Mouse (Mus musculus) forebrain, embryonic 14.5 days (tissue): ENCODE data around the gene Atp6v1a. TPM values are rescaled to one million over a fixed set of nuclear protein-coding genes. Genes with fewer than 3 reads are reported as not detected.

Source experiments
- ATAC-seq: fragments of 200-750 bp; cut with Nextera tagmentation; 2 replicates; pipeline ENCODE4 v1.8.0; 2017; ENCODE audit warnings: mild to moderate bottlenecking, moderate library complexity
- DNase-seq: peaks from one replicate; pipeline ENCODE4 v3.0.0-alpha.2; 2015; ENCODE audit warnings: low spot score
- H3K27ac ChIP-seq: fragments of 300-500 bp; sonication (generic); 2 replicates; pipeline ENCODE4 v1.5.1; 2014; ENCODE audit warnings: low read depth, mild to moderate bottlenecking, control low read depth, low read length, moderate library complexity
- H3K27me3 ChIP-seq: fragments of 300-500 bp; sonication (generic); replicated peaks from 2 replicates; pipeline ENCODE4 v1.6.1; 2014; ENCODE audit warnings: low read length, control low read depth, mixed read lengths; ENCODE audit not compliant: control insufficient read depth, insufficient read depth
- H3K36me3 ChIP-seq: fragments of 300-500 bp; sonication (generic); 2 replicates; pipeline ENCODE4 v1.6.1; 2014; ENCODE audit warnings: low read length, control low read depth; ENCODE audit not compliant: control insufficient read depth, insufficient read depth
- H3K4me1 ChIP-seq: fragments of 300-500 bp; sonication (generic); 2 replicates; pipeline ENCODE4 v1.6.1; 2014; ENCODE audit warnings: antibody characterized with exemption, low read length, control low read depth; ENCODE audit not compliant: control insufficient read depth, insufficient read depth
- H3K4me2 ChIP-seq: fragments of 300-500 bp; sonication (generic); 2 replicates; pipeline ENCODE4 v1.6.1; 2014; ENCODE audit warnings: mild to moderate bottlenecking, control low read depth, low read length
- H3K4me3 ChIP-seq: fragments of 300-500 bp; sonication (generic); 2 replicates; pipeline ENCODE4 v1.5.1; 2014; ENCODE audit warnings: low read depth, low read length, control low read depth
- H3K9ac ChIP-seq: fragments of 300-500 bp; sonication (generic); 2 replicates; pipeline ENCODE4 v1.6.1; 2014; ENCODE audit warnings: mild to moderate bottlenecking, low read length, control low read depth, moderate library complexity
- H3K9me3 ChIP-seq: fragments of 300-500 bp; sonication (generic); replicated peaks from 2 replicates; pipeline ENCODE4 v1.6.1; 2016; ENCODE audit warnings: low read length, control low read depth, mixed read lengths; ENCODE audit not compliant: control insufficient read depth
- WGBS: fragments of 180-500 bp; shearing (Covaris S2); extraction: QIAGEN DNeasy Blood & Tissue Kit; methylation state at CpG from one replicate; pipeline ENCODE4 v1.1.7; 2014; 5-methylcytosine and 5-hydroxymethylcytosine counted together
- polyA plus RNA-seq: library from polyadenylated mRNA; unstranded; fragments of >200 nt; fragmentation: Nextera tagmentation; extraction: Ambion mirVana; gene quantifications from 2 replicates; pipeline ENCODE4 v1.2.1, GENCODE M21; 2014

Atp6v1a gene
- polyA plus RNA-seq, 1 experiment from 2014 or later: 125 TPM

GRCm38 (mm10) chr16:44173155-44173941 lies 33.8 kb upstream of the Atp6v1a start, which contains the start of gene Usf3:
Usf3 (plus strand) TSS chr16:44173246.
- H3K36me3 ChIP-seq: no peaks in the 10 kb centered on the region
- peak within 1 kb of the TSS; percentile 78 for H3K27ac ChIP-seq
- peak within 1 kb of the TSS; percentile 88 for H3K9ac ChIP-seq
- DNase-seq (peak; percentile 33), ATAC-seq (peak; percentile 66)
- H3K4me1 ChIP-seq: peaks cover 10% of the 10 kb centered on the region; the same call in 1 of the 2 replicates
- H3K27me3 ChIP-seq: no peaks in the 10 kb centered on the region
- H3K4me2 ChIP-seq: peak within 1 kb of the TSS; percentile 78
- under 1% methylated on average over 46 of the region's 77 CpGs for WGBS
- H3K4me3 ChIP-seq: peak within 1 kb of the TSS; percentile 91
- H3K9me3 ChIP-seq: no peaks in the 10 kb centered on the region

DNA sequence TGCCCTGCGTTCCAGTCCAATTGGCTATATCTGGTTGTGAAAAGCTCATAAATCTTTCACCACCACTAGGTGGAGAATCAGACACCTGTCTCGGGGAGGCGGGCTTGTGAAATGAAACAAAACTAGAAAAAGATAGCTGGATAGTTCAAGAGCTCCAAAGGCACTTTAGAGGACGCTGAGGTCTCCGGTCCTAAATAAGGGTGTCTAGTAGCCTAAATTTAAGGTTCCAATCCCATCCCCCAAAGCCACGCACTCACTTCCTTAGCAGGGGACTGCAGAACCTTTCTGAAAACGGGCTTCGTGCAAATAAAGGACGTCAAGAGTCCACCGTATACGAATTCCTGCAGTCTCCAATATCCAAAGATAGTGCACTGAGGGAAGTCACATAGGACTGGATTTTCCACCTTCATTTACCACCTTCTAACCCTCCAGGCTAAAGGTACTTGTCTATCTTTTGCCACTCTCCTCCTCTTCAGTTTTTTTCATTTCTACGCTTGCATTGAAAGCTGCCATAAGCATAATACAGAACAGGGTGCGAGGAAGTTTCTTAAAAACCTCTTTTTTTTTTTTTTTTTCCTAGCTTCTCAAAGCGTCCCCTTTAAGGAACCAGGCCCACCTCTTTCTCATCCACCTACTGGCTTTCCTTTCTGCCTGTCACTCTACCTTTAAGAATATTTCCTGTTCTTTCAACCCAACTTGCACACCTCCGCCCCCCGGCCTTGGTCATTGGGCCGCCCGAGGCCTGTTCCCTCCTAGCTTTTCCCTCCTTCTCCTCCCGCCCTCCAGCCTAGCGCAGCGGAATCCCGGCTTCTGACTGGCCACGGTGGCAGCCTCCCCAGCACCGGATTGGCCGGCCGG lies 33.0 kb upstream of the Atp6v1a start:
- peak; percentile 100 for ATAC-seq

DNA sequence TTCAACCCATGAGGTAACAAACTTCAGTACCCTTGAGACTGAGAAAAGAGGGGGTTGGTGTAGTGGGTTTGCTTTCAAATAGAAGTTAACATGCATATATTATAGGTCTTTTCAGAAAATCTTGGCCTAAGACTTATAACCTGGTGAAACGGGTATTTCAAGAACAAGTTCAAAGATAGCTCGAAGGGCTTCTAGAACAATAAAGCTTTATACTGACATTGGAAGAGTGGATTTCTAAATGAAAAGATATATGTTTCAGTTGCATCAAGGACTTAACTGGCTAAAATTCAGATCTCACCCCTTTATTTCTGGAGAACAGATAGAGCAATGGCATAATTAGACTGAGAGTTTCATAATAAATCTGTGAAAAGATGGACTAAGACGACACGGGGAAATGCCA lies 29.5 kb upstream of the Atp6v1a start:
- H3K9ac ChIP-seq: no peak overlapping the region
- H3K36me3 ChIP-seq: no peaks in the 10 kb centered on the region
- H3K4me1 ChIP-seq: no peaks in the 10 kb centered on the region
- no peak overlapping the region for H3K4me2 ChIP-seq
- no peak for ATAC-seq
- DNase-seq: no peak
- H3K27me3 ChIP-seq: no peaks in the 10 kb centered on the region
- no peaks in the 10 kb centered on the region for H3K9me3 ChIP-seq
- H3K27ac ChIP-seq: no peak overlapping the region
- WGBS: 85% methylated on average over 4 of the region's 4 CpGs
- no peak overlapping the region for H3K4me3 ChIP-seq

More for the DNA sequence above, 33.0 kb upstream of the Atp6v1a start:
- peaks cover 10% of the 10 kb centered on the region; the same call in 1 of the 2 replicates for H3K4me1 ChIP-seq
- H3K27me3 ChIP-seq: no peaks in the 10 kb centered on the region
- H3K4me2 ChIP-seq: peak overlapping the region; percentile 59
- under 1% methylated on average over 26 of the region's 26 CpGs for WGBS
- H3K4me3 ChIP-seq: peak overlapping the region; percentile 91
- DNase-seq: peak; percentile 99
- H3K36me3 ChIP-seq: no peaks in the 10 kb centered on the region
- H3K9ac ChIP-seq: peak overlapping the region; percentile 88
- peak overlapping the region; percentile 57 for H3K27ac ChIP-seq
- no peaks in the 10 kb centered on the region for H3K9me3 ChIP-seq

- DNase-seq (peak; percentile 25), ATAC-seq (no peak)
- H3K36me3 ChIP-seq: no peaks in the 10 kb centered on the region; the same call in 1 of the 2 replicates
- no peaks in the 10 kb centered on the region for H3K27me3 ChIP-seq
- no peak overlapping the region for H3K27ac ChIP-seq
- no peaks in the 10 kb centered on the region for H3K9me3 ChIP-seq
- H3K9ac ChIP-seq: no peak overlapping the region
- 59% methylated on average over 3 of the region's 3 CpGs for whole genome bisulfite sequencing
- no peaks in the 10 kb centered on the region for H3K4me1 ChIP-seq
- no peak overlapping the region for H3K4me2 ChIP-seq
- no peak overlapping the region for H3K4me3 ChIP-seq
Measured at GRCm38 (mm10) chr16:44165182-44165581, 25.7 kb upstream of the Atp6v1a start.

DNA sequence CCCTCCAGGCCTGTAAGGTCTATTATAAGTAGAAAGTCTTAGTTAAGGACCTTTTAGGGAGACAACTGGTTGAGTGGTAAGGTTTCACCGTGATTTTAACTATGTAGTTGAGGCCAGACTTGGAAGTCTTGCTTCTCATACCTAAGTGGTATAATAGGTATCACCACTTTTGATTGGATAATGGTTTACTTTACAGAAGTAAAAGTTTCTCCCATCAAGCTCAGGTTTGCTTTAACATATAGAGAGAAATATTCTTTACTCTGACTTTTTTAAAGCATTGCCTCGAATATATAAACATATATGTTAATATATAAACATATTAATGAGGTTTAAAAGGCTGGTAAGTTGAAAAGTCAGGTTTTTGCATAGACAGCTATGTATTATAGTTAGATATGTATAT lies 24.3 kb upstream of the Atp6v1a start:
- Histone ChIP-seq H3K4me1 (no peaks in the 10 kb centered on the region), H3K4me3 (no peak overlapping the region), H3K36me3 (peaks cover 12% of the 10 kb centered on the region), H3K27ac (no peak overlapping the region), H3K4me2 (no peak overlapping the region), H3K27me3 (no peaks in the 10 kb centered on the region), H3K9me3 (no peaks in the 10 kb centered on the region), H3K9ac (no peak overlapping the region)
- ATAC-seq (no peak), DNase-seq (no peak)
- 95% methylated on average over 2 of the region's 2 CpGs for WGBS

DNA sequence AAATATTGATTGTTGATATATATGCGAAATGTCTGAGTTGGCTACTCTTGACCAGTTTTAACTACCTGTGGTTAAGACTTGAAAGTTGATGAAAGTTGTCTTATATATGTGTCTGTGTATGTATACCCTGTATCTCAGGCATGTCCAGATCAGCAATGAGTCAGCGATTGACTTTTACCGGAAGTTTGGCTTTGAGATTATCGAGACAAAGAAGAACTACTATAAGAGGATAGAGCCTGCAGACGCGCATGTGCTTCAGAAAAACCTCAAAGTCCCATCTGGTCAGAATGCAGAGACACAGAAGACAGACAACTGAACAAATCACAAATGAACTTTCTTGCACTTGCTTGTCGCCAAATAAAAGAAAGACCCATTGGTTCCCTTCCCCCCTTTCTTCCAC lies 19.8 kb upstream of the Atp6v1a start:
- Histone ChIP-seq H3K9me3 (no peaks in the 10 kb centered on the region), H3K4me2 (no peak overlapping the region), H3K27ac (no peak overlapping the region), H3K4me1 (no peaks in the 10 kb centered on the region), H3K36me3 (peaks cover 22% of the 10 kb centered on the region), H3K4me3 (no peak overlapping the region), H3K27me3 (no peaks in the 10 kb centered on the region), H3K9ac (no peak overlapping the region)
- no peak for DNase-seq
- ATAC-seq: no peak
- 95% methylated on average over 7 of the region's 7 CpGs for WGBS

DNA sequence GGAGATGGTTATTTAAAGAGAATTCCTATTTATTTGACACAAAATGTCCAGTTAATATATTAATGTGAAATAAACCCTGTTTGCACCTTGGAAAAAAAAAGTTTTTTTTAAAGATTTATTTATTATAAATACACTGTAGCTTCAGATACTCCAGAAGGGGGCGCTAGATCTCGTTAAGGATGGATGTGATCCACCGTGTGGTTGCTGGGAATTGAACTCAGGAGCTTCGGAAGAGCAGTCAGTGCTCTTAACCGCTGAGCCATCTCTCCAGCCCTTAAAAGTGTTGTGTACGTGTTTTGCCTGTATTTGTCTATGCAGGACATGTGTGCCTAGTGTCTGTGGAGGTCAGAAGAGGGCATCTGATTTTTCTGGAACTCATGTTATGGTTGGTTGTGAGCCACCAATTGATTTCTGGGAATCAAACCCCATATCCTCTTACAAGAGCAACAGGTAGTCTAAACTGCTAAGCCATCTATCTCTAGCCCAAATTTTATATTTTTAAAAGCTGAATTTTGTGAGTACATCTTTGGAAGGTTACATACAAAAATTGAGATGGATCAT lies 15.1 kb upstream of the Atp6v1a start:
- peaks cover 17% of the 10 kb centered on the region; the same call in 1 of the 2 replicates for H3K36me3 ChIP-seq
- no peak overlapping the region for H3K27ac ChIP-seq
- H3K4me2 ChIP-seq: no peak overlapping the region
- no peaks in the 10 kb centered on the region for H3K9me3 ChIP-seq
- no peaks in the 10 kb centered on the region for H3K4me1 ChIP-seq
- ATAC-seq (no peak), DNase-seq (no peak)
- no peak overlapping the region for H3K9ac ChIP-seq
- WGBS: 66% methylated on average over 6 of the region's 6 CpGs
- no peak overlapping the region for H3K4me3 ChIP-seq
- H3K27me3 ChIP-seq: no peaks in the 10 kb centered on the region

GRCm38 (mm10) chr16:44149002-44149767 lies 9.7 kb upstream of the Atp6v1a start:
- Histone ChIP-seq H3K4me1 (no peaks in the 10 kb centered on the region), H3K36me3 (no peaks in the 10 kb centered on the region), H3K4me3 (no peak overlapping the region), H3K4me2 (no peak overlapping the region), H3K27me3 (no peaks in the 10 kb centered on the region), H3K27ac (no peak overlapping the region), H3K9ac (no peak overlapping the region), H3K9me3 (no peaks in the 10 kb centered on the region)
- ATAC-seq (no peak), DNase-seq (peak; percentile 24)
- 93% methylated on average over 1 of the region's 1 CpGs for WGBS
